8 mouse cellular contexts compared by ENCODE assay signal in the genomic region with DNA sequence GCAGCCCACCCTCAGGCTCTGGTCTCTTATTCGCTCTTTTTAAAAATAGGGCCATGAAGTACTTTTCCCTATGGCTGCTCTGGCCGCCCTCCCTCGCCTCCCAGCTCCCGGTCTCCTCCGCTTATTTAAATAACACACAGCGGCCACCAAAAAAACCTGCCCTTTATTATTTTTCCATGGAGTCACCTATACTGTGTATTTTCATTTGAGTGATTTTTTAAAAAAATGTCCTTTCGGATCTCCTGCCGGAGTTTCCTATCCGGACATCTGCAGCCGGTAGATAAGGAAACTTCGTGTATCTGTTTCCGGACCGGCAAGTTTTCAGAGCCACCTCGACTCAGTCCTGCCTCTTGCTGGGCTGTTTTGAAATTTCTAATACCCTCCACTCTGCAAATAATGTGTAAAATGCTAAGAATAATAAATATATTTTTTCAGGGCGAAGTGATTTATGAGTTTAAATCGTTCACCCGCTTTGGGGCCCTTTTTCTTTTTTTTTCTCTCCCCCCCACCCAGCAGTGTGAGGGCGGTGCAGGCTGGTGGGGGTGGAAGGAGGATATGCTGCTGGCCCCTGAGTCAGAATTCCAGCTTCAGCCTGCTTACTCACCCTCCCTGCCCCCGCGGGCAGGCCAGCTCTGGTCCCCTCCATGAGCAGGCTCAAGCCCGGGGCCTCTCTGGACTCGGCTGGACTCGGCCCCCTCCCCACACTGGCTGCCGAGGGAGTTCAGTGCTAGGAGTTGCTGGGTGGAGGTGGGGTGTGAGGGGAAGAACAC. TPM values are rescaled to one million over a fixed set of nuclear protein-coding genes. Genes with fewer than 3 reads are reported as not detected.
DNase-seq lines count a peak whose midpoint lies in the region; ATAC-seq and TF ChIP-seq lines count a peak whose summit lies in the region.

No protein-coding gene starts in this region.

- intact Hi-C loops in heart, postnatal 10 days (cut with DNase I): no loop called here
- intact Hi-C loops in left cerebral cortex, postnatal 4 days (cut with DNase I): no loop called here

- peak overlapping the region; percentile 39 to 43 for H3K4me3 ChIP-seq in MEL (ENCODE audit: control insufficient read depth in 1 of 2, insufficient read depth in 1 of 2, low read depth in 2 of 2, low read length in 2 of 2)

- TF ChIP-seq EP300 in MEL (IDR thresholded peaks at IDR 0.05; ENCODE audit: low read depth in 1 of 2, low read length in 2 of 2): peak; percentile 97

- peak; percentile 46 for ATAC-seq in common myeloid progenitor, adult 5-6 weeks (replicated peaks; ENCODE audit: low read depth, poor library complexity, severe bottlenecking)
- ATAC-seq in inflammation-experienced regulatory T-cells, adult 6 months: no peak

- no peak for TF ChIP-seq RAD21 in MEL (IDR thresholded peaks at IDR 0.05; ENCODE audit: low read depth, low read length)

- H3K4me1 ChIP-seq in MEL (ENCODE audit: control insufficient read depth in 1 of 2, insufficient read depth in 2 of 2, low read length in 2 of 2): peaks cover 17 to 18% of the 10 kb centered on the region in 2 experiments

- H3K79me2 ChIP-seq in MEL (ENCODE audit: control insufficient read depth, insufficient read depth, low read length, poor library complexity): no peaks in the 10 kb centered on the region; the same call in none of the 2 replicates

- peaks cover 0 to 18% of the 10 kb centered on the region in 2 experiments; a peak in 2 of 4 replicates for H3K36me3 ChIP-seq in MEL (ENCODE audit: control insufficient read depth in 1 of 2, insufficient read depth in 2 of 2, low read length in 2 of 2)

- DNase-seq in MEL (ENCODE audit: low read depth, low spot score): peak; percentile 94
- DNase-seq in heart, postnatal 10 days: peak; percentile 68 to 70
- DNase-seq in kidney, postnatal 4 days: peak; percentile 49 to 65
- peak; percentile 49 for DNase-seq in mesoderm, embryonic 11.5 days (ENCODE audit: low read depth, low spot score)
- DNase-seq in left cerebral cortex, postnatal 4 days: no peak
- DNase-seq in layer of hippocampus, adult 8-10 months (ENCODE audit: low spot score in 2 of 2): no peak

- no peaks in the 10 kb centered on the region for H3K9me3 ChIP-seq in MEL (replicated peaks; ENCODE audit: insufficient read depth, low read length)

- peak overlapping the region; percentile 97 for H3K27ac ChIP-seq in MEL (ENCODE audit: control insufficient read depth, low read depth, low read length)

- TF ChIP-seq CTCF in MEL (IDR thresholded peaks at IDR 0.05 in 2 of 3, conservative IDR thresholded peaks at IDR 0.05 in 1 of 3; ENCODE audit: control insufficient read depth in 1 of 3, insufficient read depth in 1 of 3, low read depth in 2 of 3, low read length in 3 of 3, poor library complexity in 1 of 3, severe bottlenecking in 1 of 3): peak in 2 of 3 experiments; percentile 10 to 37; a peak in 2 of 6 replicates

- no peaks in the 10 kb centered on the region for H3K27me3 ChIP-seq in MEL (ENCODE audit: control insufficient read depth in 1 of 2, insufficient read depth in 2 of 2, low read length in 2 of 2)

- peak overlapping the region; percentile 70 for H3K9ac ChIP-seq in MEL (ENCODE audit: control insufficient read depth, low read depth, low read length, poor library complexity, severe bottlenecking)

- no peak for TF ChIP-seq POLR2A in MEL (IDR thresholded peaks at IDR 0.05; ENCODE audit: control insufficient read depth in 1 of 2, insufficient read depth in 1 of 2, low read depth in 1 of 2, low read length in 2 of 2, poor library complexity in 1 of 2)

TF ChIP-seq in MEL, 35 proteins besides CTCF, POLR2A, EP300 and RAD21:
- TF ChIP-seq SMC3 (IDR thresholded peaks at IDR 0.05; ENCODE audit: low read depth, low read length) (peak; percentile 35; the same call in 1 of the 2 replicates), GABPA (IDR thresholded peaks at IDR 0.05; ENCODE audit: low read depth, low read length) (no peak), USF2 (IDR thresholded peaks at IDR 0.05; ENCODE audit: borderline replicate concordance in 1 of 2, insufficient read depth in 1 of 2, low read depth in 1 of 2, low read length in 2 of 2) (no peak), GATA1 (IDR thresholded peaks at IDR 0.05; ENCODE audit: low read depth, low read length) (peak; percentile 99), SIN3A (IDR thresholded peaks at IDR 0.05; ENCODE audit: low read length) (peak; percentile 70), POLR2AphosphoS5 (IDR thresholded peaks at IDR 0.05; ENCODE audit: borderline replicate concordance, low read depth, low read length) (no peak), HCFC1 (IDR thresholded peaks at IDR 0.05; ENCODE audit: low read depth, low read length) (0 out of 2 replicates have a peak, but pooled peaks have one; percentile 25), MEF2A (IDR thresholded peaks at IDR 0.05; ENCODE audit: extremely low read depth, insufficient replicate concordance, low read depth, low read length, poor library complexity, severe bottlenecking) (no peak), MAFK (IDR thresholded peaks at IDR 0.05; ENCODE audit: borderline replicate concordance, low read depth, low read length) (no peak; the same call in 1 of the 2 replicates), E2F4 (IDR thresholded peaks at IDR 0.05; ENCODE audit: borderline replicate concordance, low read depth, low read length) (no peak), JUND (IDR thresholded peaks at IDR 0.05; ENCODE audit: low read depth, low read length) (no peak), TCF12 (IDR thresholded peaks at IDR 0.05; ENCODE audit: low read depth, low read length) (peak; percentile 99), MAZ (IDR thresholded peaks at IDR 0.05; ENCODE audit: low read depth, low read length) (no peak), ZKSCAN1 (IDR thresholded peaks at IDR 0.05; ENCODE audit: low read depth, low read length) (no peak; the same call in 1 of the 2 replicates), ZC3H11A (IDR thresholded peaks at IDR 0.05; ENCODE audit: low read depth, low read length) (no peak), NELFE (IDR thresholded peaks at IDR 0.05; ENCODE audit: low read depth, low read length) (no peak), MYB (IDR thresholded peaks at IDR 0.05; ENCODE audit: low read depth, low read length) (0 out of 2 replicates have a peak, but pooled peaks have one; percentile 38), TAL1 (IDR thresholded peaks at IDR 0.05; ENCODE audit: low read length) (peak; percentile 95), USF1 (IDR thresholded peaks at IDR 0.05; ENCODE audit: low read depth, low read length) (no peak), ZMIZ1 (IDR thresholded peaks at IDR 0.05; ENCODE audit: low read depth, low read length) (no peak), KAT2A (conservative IDR thresholded peaks at IDR 0.05; ENCODE audit: low read depth, low read length) (no peak), ELF1 (IDR thresholded peaks at IDR 0.05; ENCODE audit: low read depth, low read length) (peak; percentile 54; the same call in 1 of the 2 replicates), UBTF (IDR thresholded peaks at IDR 0.05; ENCODE audit: borderline replicate concordance, insufficient read depth, low read depth, low read length) (no peak), CHD2 (IDR thresholded peaks at IDR 0.05; ENCODE audit: low read length) (no peak; the same call in 1 of the 2 replicates), POLR2AphosphoS2 (IDR thresholded peaks at IDR 0.05; ENCODE audit: low read length) (no peak), ETS1 (IDR thresholded peaks at IDR 0.05; ENCODE audit: low read depth, low read length) (peak; percentile 85), MXI1 (IDR thresholded peaks at IDR 0.05; ENCODE audit: low read depth, low read length) (0 out of 2 replicates have a peak, but pooled peaks have one; percentile 34), MAX (IDR thresholded peaks at IDR 0.05; ENCODE audit: low read length) (no peak), NRF1 (IDR thresholded peaks at IDR 0.05; ENCODE audit: insufficient read depth, low read depth, low read length, poor library complexity, severe bottlenecking) (no peak), ZNF384 (IDR thresholded peaks at IDR 0.05; ENCODE audit: low read depth, low read length) (peak; percentile 98), BHLHE40 (IDR thresholded peaks at IDR 0.05; ENCODE audit: borderline replicate concordance, low read depth, low read length) (no peak), MYC (IDR thresholded peaks at IDR 0.05; ENCODE audit: low read depth, low read length) (no peak), TBP (IDR thresholded peaks at IDR 0.05; ENCODE audit: low read depth, low read length) (peak; percentile 29; the same call in 1 of the 2 replicates), CHD1 (IDR thresholded peaks at IDR 0.05; ENCODE audit: low read depth, low read length) (no peak), RCOR1 (IDR thresholded peaks at IDR 0.05; ENCODE audit: low read depth, low read length) (peak; percentile 91)
TF ChIP-seq in MEL: peak in this region for 13.

RNA-seq across cellular contexts. Expression of a gene that starts 9.4 kb away (rescaled TPM):
- total RNA-seq in MEL (2012; rRNA removed): 3.7 and 7.7 TPM in 2 replicates
- 10 to 100 TPM in 1 of 2 experiments, not detected in 1; 12.4 TPM for polyA plus RNA-seq in MEL (2012; ENCODE audit: insufficient read depth in 1 of 2, insufficient read length in 2 of 2, low read depth in 1 of 2, low replicate concordance in 2 of 2, missing spikeins in 1 of 2)
- 48.1 and 78.8 TPM in 2 replicates for total RNA-seq in common myeloid progenitor, adult 5-6 weeks (2017)
- 10 to 100 TPM; 20.7 to 23.3 TPM for total RNA-seq in heart, postnatal 10 days (2021)
- 1 to 10 TPM; 2.6 to 3.1 TPM for total RNA-seq in left cerebral cortex, postnatal 4 days (2021)
- 1 to 10 TPM; 5.4 to 6.3 (median 5.8) TPM for total RNA-seq in layer of hippocampus, adult 8-10 months (2022)
- not detected for polyA plus RNA-seq in inflammation-experienced regulatory T-cells, adult 6 months (2017; shearing (Covaris generic))

RNA-seq across cellular contexts. Expression of a gene that starts 19.0 kb away (rescaled TPM):
- total RNA-seq in MEL (2012; rRNA removed): not detected in 2 replicates
- polyA plus RNA-seq in MEL (2012; ENCODE audit: insufficient read depth in 1 of 2, insufficient read length in 2 of 2, low read depth in 1 of 2, low replicate concordance in 2 of 2, missing spikeins in 1 of 2): not detected
- total RNA-seq in common myeloid progenitor, adult 5-6 weeks (2017): not detected in 2 replicates
- total RNA-seq in heart, postnatal 10 days (2021): not detected
- not detected for total RNA-seq in left cerebral cortex, postnatal 4 days (2021)
- not detected for total RNA-seq in layer of hippocampus, adult 8-10 months (2022)
- not detected for polyA plus RNA-seq in inflammation-experienced regulatory T-cells, adult 6 months (2017; shearing (Covaris generic))

Comparison
In these comparisons a context has a peak if more than half of its experiments do, and no peak if none do; other contexts are left out.
1. DNase-seq: peak in MEL (single experiment), heart, postnatal 10 days (2 of 2), kidney, postnatal 4 days (2 of 2) and mesoderm, embryonic 11.5 days (single experiment); none in left cerebral cortex, postnatal 4 days (single experiment) and layer of hippocampus, adult 8-10 months (0 of 2).